Mouse (Mus musculus): ENCODE data around the gene Cyp2c23. TPM values are rescaled to one million over a fixed set of nuclear protein-coding genes. Genes with fewer than 3 reads are reported as not detected.

Cyp2c23 gene
- polyA plus RNA-seq, 1 experiment from 2014 or later, result 0.08 TPM

DNA sequence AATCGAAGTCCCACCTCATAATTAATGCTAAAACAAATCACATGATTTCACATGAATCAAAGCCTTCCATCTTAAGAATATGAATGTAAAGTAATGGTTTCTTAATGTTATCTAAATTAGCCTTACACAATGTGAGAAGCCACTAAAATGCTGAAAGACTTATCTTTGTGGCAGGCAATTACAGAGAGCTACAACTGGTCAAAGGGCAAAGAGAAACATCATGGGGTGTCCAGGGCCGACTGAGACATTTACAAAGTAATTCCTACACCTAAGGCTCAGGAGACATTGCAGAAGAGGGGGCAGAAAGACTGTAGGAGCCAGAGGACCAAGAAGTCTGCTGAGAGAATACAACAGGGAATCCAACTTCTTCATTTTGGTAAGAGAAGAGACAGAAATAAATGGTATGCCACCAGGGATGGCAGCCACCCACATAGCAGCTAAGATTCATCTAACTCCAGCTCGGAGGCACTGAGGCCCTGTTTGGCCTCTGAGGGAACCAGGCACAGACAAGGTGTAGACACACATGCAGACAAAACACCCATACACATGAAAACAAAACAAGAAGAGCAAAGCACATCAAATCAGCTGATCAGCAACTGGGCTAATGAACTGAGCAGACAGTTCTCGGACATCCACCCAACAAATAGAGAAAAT is 26.3 kb upstream of the Cyp2c23 start:
- no peak overlapping the region for H3K27ac ChIP-seq
- H3K4me1 ChIP-seq (replicated peaks), result no peaks in the 10 kb centered on the region
- no peak overlapping the region for H3K4me3 ChIP-seq (replicated peaks)
- no peaks in the 10 kb centered on the region for H3K9me3 ChIP-seq
- no peak overlapping the region for H3K4me2 ChIP-seq (replicated peaks)
- no peak overlapping the region for H3K9ac ChIP-seq (replicated peaks)
- ATAC-seq, result no peak
- peaks cover 43% of the 10 kb centered on the region for H3K36me3 ChIP-seq
- no peaks in the 10 kb centered on the region for H3K27me3 ChIP-seq
- WGBS, result 82% methylated on average over 4 of the region's 4 CpGs

GRCm38 (mm10) chr19:44050388-44050787 is 21.4 kb upstream of the Cyp2c23 start:
- no peak for ATAC-seq
- no peak overlapping the region for H3K4me3 ChIP-seq (replicated peaks)
- H3K9ac ChIP-seq (replicated peaks), result no peak overlapping the region
- no peaks in the 10 kb centered on the region for H3K27me3 ChIP-seq
- peaks cover 39% of the 10 kb centered on the region for H3K36me3 ChIP-seq
- no peaks in the 10 kb centered on the region for H3K9me3 ChIP-seq
- no peak overlapping the region for H3K27ac ChIP-seq
- no peak overlapping the region for H3K4me2 ChIP-seq (replicated peaks)
- no peaks in the 10 kb centered on the region for H3K4me1 ChIP-seq (replicated peaks)
- 90% methylated on average over 4 of the region's 4 CpGs for WGBS

GRCm38 (mm10) chr19:44049282-44049681 is 20.3 kb upstream of the Cyp2c23 start:
- no peak overlapping the region for H3K4me3 ChIP-seq (replicated peaks)
- ATAC-seq, result no peak
- no peaks in the 10 kb centered on the region for H3K9me3 ChIP-seq
- 67% methylated on average over 3 of the region's 3 CpGs for WGBS
- H3K9ac ChIP-seq (replicated peaks), result no peak overlapping the region
- H3K4me2 ChIP-seq (replicated peaks), result no peak overlapping the region
- H3K4me1 ChIP-seq (replicated peaks), result no peaks in the 10 kb centered on the region
- H3K27me3 ChIP-seq, result no peaks in the 10 kb centered on the region
- H3K36me3 ChIP-seq, result peaks cover 38% of the 10 kb centered on the region
- H3K27ac ChIP-seq, result no peak overlapping the region

DNA sequence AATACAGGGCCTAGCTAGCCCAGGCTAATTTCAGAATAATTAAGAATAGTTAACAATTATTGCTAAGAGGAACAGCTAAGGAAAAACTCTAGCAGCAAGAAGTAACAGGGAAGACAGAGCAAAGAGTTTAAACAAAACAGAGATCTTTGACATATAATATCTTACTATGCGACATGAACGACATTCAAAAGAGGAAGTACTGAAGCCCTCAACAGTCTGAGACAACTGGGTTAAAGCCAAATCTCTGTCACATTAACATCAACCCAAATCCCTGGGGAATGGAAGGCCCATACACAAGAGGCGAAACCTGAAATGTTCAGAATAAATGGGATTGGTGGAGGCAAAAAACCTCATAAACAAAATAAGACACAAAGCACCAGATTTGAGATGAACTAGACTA is 16.8 kb upstream of the Cyp2c23 start:
- ATAC-seq, result no peak
- Histone ChIP-seq H3K4me2 (replicated peaks) (no peak overlapping the region), H3K4me1 (replicated peaks) (no peaks in the 10 kb centered on the region), H3K9ac (replicated peaks) (no peak overlapping the region), H3K36me3 (peaks cover 20% of the 10 kb centered on the region), H3K27me3 (no peaks in the 10 kb centered on the region), H3K4me3 (replicated peaks) (no peak overlapping the region), H3K9me3 (no peaks in the 10 kb centered on the region), H3K27ac (no peak overlapping the region)
- WGBS, result 88% methylated on average over 3 of the region's 3 CpGs

- no peak overlapping the region for H3K4me2 ChIP-seq (replicated peaks)
- H3K27me3 ChIP-seq, result no peaks in the 10 kb centered on the region
- H3K4me3 ChIP-seq (replicated peaks), result no peak overlapping the region
- no peaks in the 10 kb centered on the region for H3K9me3 ChIP-seq
- H3K27ac ChIP-seq, result no peak overlapping the region
- no peak overlapping the region for H3K9ac ChIP-seq (replicated peaks)
- no peak for ATAC-seq
- 89% methylated on average over 5 of the region's 5 CpGs for WGBS
- H3K4me1 ChIP-seq (replicated peaks), result no peaks in the 10 kb centered on the region
- peaks cover 34% of the 10 kb centered on the region for H3K36me3 ChIP-seq
These were observed 13.1 kb upstream of the Cyp2c23 start for GRCm38 (mm10) chr19:44042121-44042520.

DNA sequence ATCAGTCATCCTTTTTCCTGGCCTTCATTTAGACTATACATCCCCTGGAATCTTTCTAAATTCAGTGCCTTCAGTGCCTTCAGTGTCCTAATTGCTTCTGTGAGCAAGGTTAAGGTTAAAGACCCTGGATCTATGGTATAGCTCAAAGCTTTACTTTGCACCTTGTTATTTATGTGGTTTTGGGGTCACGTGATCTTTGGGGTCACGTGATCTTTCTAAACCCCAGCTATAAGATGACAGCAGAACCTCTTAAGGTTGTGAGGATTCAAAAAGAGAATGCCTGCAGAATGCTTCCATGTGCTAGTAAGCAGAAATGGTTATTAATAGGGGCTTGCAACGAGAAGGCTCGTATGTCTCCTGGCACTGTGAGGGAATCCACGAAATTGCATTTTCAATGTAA is 4.4 kb upstream of the Cyp2c23 start:
- ATAC-seq, result no peak
- Histone ChIP-seq H3K36me3 (peaks cover 29% of the 10 kb centered on the region), H3K4me3 (replicated peaks) (no peak overlapping the region), H3K27ac (no peak overlapping the region), H3K9me3 (no peaks in the 10 kb centered on the region), H3K4me1 (replicated peaks) (no peaks in the 10 kb centered on the region), H3K9ac (replicated peaks) (no peak overlapping the region), H3K4me2 (replicated peaks) (no peak overlapping the region), H3K27me3 (no peaks in the 10 kb centered on the region)
- WGBS, result 94% methylated on average over 5 of the region's 5 CpGs

DNA sequence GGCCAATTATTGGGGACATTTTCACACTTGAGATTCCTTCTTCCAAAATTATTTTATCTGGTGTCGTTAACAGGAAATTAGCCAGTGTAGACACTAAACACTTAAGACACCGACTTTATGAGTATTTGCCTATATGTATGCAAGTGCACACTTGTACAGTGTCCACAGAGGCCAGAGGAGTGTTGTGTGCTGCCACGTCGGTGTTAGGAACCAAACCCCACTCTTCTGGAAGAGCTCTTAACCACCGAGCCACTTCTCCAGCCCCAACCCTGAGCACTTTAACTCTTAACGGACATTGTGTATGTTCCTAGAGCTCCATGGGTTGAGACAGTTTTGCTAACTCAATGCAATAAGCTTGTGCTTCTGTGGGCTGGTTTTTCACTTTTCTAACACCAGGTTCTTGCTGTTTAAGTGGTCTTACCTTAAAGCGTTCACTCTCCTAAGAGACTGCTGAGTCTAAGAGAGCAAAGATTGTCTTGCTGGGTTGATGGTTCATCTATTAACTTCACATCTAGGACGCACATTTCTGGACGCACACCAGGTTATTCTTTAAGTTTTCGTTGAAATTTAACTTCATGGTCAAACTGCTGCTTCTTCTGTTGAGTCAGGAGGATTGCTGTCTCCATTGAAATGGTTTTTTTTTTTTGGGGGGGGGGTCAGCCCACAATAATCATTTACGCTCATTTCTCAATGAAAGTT is 3.2 kb upstream of the Cyp2c23 start:
- H3K4me3 ChIP-seq (replicated peaks), result no peak overlapping the region
- H3K27ac ChIP-seq, result no peak overlapping the region
- no peaks in the 10 kb centered on the region for H3K4me1 ChIP-seq (replicated peaks)
- no peak overlapping the region for H3K4me2 ChIP-seq (replicated peaks)
- peaks cover 20% of the 10 kb centered on the region for H3K36me3 ChIP-seq
- ATAC-seq, result no peak
- H3K9ac ChIP-seq (replicated peaks), result no peak overlapping the region
- H3K9me3 ChIP-seq, result no peaks in the 10 kb centered on the region
- H3K27me3 ChIP-seq, result no peaks in the 10 kb centered on the region
- 92% methylated on average over 11 of the region's 11 CpGs for WGBS

DNA sequence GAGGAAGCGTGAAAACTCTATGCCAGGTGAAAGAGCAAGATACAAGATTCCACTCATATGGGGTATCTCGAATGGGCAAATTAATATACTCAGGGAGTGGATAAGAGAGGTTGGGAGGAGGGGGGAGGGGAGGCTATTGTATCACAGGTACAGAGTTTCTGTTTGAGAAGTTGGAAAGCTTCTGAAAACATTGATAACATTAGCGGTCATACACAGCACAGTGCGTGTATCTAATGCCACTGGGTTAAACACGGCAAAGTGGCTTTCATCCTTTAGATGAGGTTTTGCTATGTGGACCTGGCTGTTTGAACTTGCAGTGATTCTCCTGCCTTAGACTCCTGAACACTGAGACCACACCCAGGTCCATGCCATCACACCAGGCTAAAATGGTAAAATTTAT is 1.0 kb upstream of the Cyp2c23 start:
- no peaks in the 10 kb centered on the region for H3K27me3 ChIP-seq
- H3K4me3 ChIP-seq (replicated peaks), result no peak overlapping the region
- no peaks in the 10 kb centered on the region for H3K9me3 ChIP-seq
- H3K27ac ChIP-seq, result no peak overlapping the region
- H3K9ac ChIP-seq (replicated peaks), result no peak overlapping the region
- 94% methylated on average over 5 of the region's 5 CpGs for WGBS
- H3K4me2 ChIP-seq (replicated peaks), result no peak overlapping the region
- ATAC-seq, result no peak
- peaks cover 6% of the 10 kb centered on the region; the same call in 1 of the 2 replicates for H3K36me3 ChIP-seq
- no peaks in the 10 kb centered on the region for H3K4me1 ChIP-seq (replicated peaks)

GRCm38 (mm10) chr19:44026956-44027530 is 2.0 kb downstream of the Cyp2c23 start:
- H3K27ac ChIP-seq, result no peak overlapping the region
- H3K4me3 ChIP-seq (replicated peaks), result no peak overlapping the region
- H3K4me2 ChIP-seq (replicated peaks), result no peak overlapping the region
- ATAC-seq, result no peak
- H3K9ac ChIP-seq (replicated peaks), result no peak overlapping the region
- no peaks in the 10 kb centered on the region for H3K9me3 ChIP-seq
- no peaks in the 10 kb centered on the region for H3K36me3 ChIP-seq
- H3K27me3 ChIP-seq, result no peaks in the 10 kb centered on the region
- H3K4me1 ChIP-seq (replicated peaks), result no peaks in the 10 kb centered on the region
- WGBS, result 68% methylated on average over 8 of the region's 8 CpGs

- Histone ChIP-seq H3K9me3 (no peaks in the 10 kb centered on the region), H3K27me3 (no peaks in the 10 kb centered on the region), H3K27ac (no peak overlapping the region), H3K9ac (replicated peaks) (no peak overlapping the region), H3K4me1 (replicated peaks) (no peaks in the 10 kb centered on the region), H3K36me3 (no peaks in the 10 kb centered on the region), H3K4me3 (replicated peaks) (no peak overlapping the region), H3K4me2 (replicated peaks) (no peak overlapping the region)
- ATAC-seq, result no peak
- WGBS, result 91% methylated on average over 13 of the region's 13 CpGs
These were observed 4.0 kb downstream of the Cyp2c23 start for GRCm38 (mm10) chr19:44024921-44025585.

GRCm38 (mm10) chr19:44023066-44023465 is 5.9 kb downstream of the Cyp2c23 start:
- ATAC-seq, result no peak
- WGBS, result 65% methylated on average over 5 of the region's 5 CpGs
- H3K9me3 ChIP-seq, result no peaks in the 10 kb centered on the region
- H3K4me3 ChIP-seq (replicated peaks), result no peak overlapping the region
- no peak overlapping the region for H3K4me2 ChIP-seq (replicated peaks)
- H3K36me3 ChIP-seq, result no peaks in the 10 kb centered on the region
- no peak overlapping the region for H3K9ac ChIP-seq (replicated peaks)
- no peaks in the 10 kb centered on the region for H3K27me3 ChIP-seq
- H3K4me1 ChIP-seq (replicated peaks), result no peaks in the 10 kb centered on the region
- H3K27ac ChIP-seq, result no peak overlapping the region

- H3K4me2 ChIP-seq (replicated peaks), result no peak overlapping the region
- 90% methylated on average over 4 of the region's 4 CpGs for WGBS
- no peaks in the 10 kb centered on the region for H3K27me3 ChIP-seq
- no peak for ATAC-seq
- no peaks in the 10 kb centered on the region for H3K4me1 ChIP-seq (replicated peaks)
- H3K36me3 ChIP-seq, result no peaks in the 10 kb centered on the region
- H3K27ac ChIP-seq, result no peak overlapping the region
- H3K4me3 ChIP-seq (replicated peaks), result no peak overlapping the region
- H3K9ac ChIP-seq (replicated peaks), result no peak overlapping the region
- H3K9me3 ChIP-seq, result no peaks in the 10 kb centered on the region
These were observed 7.5 kb downstream of the Cyp2c23 start for GRCm38 (mm10) chr19:44021502-44021901.
